Mouse (Mus musculus) granulocyte monocyte progenitor cell, adult 5-6 weeks (primary cell): ENCODE measurements at regions not wholly inside any gene's neighbourhood (a gene's known extent, or its start where the extent isn't known, plus 50 kb on each side); places are given as distances from the start of the nearest gene placed in this dataset.

ENCODE experiments used
- ATAC-seq: replicated peaks from 2 replicates; pipeline ENCODE4 v1.8.0; 2016; ENCODE audit warnings: mild to moderate bottlenecking, moderate TSS enrichment, inconsistent platforms; ENCODE audit not compliant: poor library complexity, severe bottlenecking

GRCm38 (mm10) chr11:71498299-71498698 is 251.4 kb upstream of the Wscd1 start:
- ATAC-seq, result no peak

DNA sequence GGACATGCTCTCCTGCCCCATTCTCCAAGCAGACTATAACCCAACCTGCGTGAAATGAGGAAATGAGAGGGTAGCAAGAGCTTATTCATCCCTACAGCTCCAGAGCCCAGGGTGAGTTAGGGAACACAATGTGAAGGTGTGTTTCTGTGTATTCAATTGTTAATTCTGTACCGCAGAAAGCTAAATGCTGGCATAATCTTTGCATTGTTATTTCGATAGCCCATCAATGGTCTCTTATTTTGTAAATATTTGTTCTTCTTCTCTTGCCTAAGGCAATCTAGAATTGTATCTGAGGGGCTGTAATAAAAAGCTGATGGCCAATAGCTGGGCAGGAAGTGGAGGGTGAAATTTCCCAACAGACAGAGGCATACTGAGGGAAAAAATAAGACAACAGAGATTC is 247.6 kb upstream of the Wscd1 start:
- ATAC-seq, result no peak

DNA sequence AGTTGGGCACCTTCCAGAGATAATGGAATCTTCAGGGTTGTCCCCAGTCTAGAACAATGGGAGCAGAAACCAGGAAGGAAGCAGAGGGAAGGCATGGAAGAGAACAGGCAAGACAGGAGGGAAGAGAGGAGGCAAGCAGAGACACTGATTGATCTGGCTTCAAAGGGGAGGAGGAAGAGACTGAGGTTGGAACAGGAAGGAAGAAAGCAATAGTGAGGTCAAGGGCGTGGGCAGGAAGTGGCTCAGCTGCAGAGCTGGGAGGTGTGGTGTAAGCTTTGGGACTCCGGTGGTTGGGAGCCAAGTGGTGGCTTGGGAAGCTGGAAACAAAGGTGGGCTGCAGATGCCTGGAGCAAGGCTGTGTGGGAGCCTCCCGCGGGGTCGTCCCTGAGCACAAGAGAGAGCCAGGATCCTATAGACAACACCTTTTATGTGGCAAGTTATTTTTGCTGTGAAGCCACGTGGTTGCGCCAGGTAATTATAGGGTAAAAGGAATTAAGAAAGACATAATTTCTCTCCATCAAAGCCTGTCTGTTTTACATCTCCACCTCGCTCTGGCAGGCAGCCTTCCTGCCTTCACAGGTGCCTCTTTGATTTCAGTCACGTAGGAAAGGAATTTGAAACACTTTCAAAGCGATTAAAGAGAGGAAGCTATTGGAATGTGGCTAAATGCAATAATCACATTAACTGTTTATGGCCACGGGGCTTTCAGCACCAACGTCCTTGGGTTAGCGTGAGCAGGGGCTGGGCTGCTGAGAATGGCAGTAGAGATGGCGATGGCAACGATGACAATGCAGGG is 237.3 kb upstream of the Wscd1 start:
- no peak for ATAC-seq

DNA sequence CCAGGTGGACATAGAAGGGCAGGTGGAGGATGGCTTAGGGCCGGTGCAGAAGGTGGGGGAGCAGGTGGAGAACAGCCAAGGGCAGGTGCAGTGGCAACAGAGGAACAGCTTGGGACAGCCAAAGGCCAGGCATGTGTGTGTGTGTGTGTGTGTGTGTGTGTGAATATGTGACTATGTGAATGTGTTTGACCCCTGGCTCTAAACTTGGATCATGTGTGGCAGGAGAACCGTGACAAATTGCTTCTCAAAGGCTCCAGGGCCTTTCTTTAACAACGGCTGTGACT is 236.7 kb upstream of the Wscd1 start:
- no peak for ATAC-seq

GRCm38 (mm10) chr11:71515264-71515663 is 234.5 kb upstream of the Wscd1 start:
- ATAC-seq, result no peak

GRCm38 (mm10) chr11:71517377-71517776 is 232.3 kb upstream of the Wscd1 start:
- no peak for ATAC-seq

DNA sequence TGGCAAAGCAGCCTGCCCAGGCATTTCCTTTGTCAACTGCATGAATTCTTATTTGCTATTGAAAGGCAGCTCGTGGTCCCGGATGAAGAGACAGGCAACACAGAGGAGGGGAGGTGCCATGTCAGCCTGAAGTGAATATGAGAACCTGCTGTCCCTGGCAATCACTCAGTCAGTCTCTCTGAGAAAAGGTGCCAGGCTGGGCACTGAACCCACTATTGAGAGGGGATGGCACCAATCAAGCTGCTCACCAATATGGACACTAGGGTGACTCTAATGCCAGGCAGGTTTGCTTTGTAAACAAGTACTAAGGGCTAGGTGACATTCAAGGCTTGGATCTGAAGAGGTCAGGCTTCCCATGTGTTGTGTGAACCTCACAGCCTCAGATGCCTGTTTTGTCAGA is 222.0 kb upstream of the Wscd1 start:
- no peak for ATAC-seq

- no peak for ATAC-seq
Observed at GRCm38 (mm10) chr11:71528588-71528987, 221.1 kb upstream of the Wscd1 start.

DNA sequence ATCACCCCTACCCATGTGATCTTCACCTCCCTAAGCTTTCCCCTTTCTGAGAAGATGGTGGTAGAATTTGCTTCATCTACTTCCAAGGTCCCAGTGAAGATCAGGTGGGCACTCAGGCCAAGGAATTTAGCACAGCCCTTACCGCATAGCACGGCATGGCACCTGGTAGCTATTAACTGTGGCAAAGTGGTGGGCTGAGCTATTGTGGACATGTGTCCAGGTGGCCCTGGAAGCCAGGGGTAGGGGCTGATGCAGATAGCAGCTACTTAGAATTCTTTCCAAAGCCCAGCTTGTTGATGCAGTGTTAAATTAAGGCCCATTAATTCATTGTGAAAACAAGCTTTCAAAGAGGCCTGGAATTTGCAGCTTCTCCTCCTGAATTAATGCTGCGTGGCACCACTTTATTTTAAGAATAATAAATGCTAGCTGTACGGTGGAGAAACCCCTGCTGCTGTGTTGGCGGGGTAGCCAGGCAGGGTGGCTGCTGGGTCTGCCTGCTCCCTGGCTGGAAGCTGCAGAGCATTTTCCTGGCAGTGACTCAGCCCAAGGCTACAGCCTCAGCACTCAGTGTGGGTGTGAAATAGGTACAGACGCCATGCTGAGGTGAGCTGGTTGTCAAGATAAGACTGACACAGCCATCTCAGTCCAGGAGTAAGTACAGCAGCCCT is 208.4 kb upstream of the Wscd1 start:
- ATAC-seq, result no peak

DNA sequence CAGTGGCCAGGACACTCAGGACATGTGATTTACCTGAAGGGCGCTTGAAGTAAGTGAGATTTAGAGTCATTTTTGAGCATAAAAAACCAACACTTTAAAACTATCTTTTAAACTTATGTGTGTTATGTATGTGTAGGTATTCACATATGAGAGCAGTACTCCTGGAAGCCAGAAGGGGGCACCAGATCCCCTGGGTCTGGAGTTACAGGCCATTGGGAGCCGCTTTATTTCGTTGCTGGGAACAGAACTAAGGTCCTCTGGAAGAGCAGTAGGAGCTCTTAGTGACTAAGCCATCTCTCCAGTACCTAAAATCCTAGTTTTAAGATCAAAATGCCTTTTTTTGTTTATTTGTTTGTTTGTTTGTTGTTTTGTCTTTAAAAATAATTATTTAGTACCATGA is 192.3 kb upstream of the Wscd1 start:
- ATAC-seq, result no peak

DNA sequence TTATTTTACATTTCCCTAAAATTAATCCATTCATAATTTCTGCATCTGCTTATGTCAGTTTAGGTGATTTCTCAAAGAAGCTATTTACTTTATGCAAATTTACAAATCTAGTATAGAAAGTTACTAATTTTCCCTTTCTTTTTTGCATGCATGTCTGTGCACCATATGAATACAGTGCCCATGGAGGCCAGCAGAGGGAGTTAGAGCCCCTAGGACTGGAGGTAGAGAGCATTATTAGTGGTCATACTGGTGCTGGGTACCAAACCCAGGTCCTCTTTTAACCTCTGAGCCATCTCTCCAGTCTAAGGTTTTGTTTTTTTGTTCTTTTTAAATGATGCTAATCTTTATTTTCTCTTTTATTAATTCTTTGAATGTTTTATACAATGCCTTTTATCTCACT is 184.9 kb upstream of the Wscd1 start:
- no peak for ATAC-seq

DNA sequence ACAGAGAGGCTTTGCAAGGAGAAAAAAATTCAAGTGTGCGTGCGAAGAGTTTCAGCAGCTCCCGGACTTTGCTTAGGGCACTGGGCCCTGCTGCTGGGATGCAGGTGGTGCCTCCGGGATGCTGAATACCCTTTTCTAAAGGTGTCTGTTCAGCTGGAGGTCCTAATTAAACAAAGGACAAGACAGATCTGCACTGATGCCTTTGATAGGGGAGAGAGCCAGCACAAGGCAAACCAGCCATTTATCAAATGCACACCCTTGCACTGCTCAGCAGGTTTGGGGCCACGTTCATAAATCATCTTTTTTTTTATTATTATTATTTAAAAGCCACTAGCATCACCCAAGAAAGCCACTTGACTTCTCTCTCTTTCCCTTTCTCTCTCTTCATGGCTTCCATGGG is 172.9 kb upstream of the Wscd1 start:
- no peak for ATAC-seq

- ATAC-seq, result no peak
Observed at GRCm38 (mm10) chr11:71581775-71582174, 167.9 kb upstream of the Wscd1 start.

- no peak for ATAC-seq
Observed at GRCm38 (mm10) chr11:71591014-71591413, 158.7 kb upstream of the Wscd1 start.

- ATAC-seq, result no peak
Observed at GRCm38 (mm10) chr11:71594250-71594847, 155.4 kb upstream of the Wscd1 start.

DNA sequence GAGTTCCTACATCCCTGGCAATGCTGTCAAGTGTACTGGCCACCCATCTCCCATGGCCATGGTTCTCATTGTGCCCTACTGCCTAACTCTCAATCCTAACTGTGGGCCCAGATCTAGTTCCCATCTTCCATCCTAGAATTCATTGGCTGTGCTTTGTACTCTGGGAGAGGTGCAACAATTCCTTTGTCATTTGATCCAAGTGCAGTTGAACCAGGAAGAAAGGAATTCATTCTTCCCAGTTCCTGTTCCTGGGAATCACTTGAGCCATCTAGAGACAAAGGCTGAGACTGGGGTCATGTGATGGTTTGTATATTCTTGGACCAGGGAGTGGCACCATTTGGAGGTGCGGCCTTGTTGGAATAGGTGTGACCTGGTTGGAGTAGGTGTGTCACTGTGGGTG is 152.0 kb upstream of the Wscd1 start:
- ATAC-seq, result no peak

DNA sequence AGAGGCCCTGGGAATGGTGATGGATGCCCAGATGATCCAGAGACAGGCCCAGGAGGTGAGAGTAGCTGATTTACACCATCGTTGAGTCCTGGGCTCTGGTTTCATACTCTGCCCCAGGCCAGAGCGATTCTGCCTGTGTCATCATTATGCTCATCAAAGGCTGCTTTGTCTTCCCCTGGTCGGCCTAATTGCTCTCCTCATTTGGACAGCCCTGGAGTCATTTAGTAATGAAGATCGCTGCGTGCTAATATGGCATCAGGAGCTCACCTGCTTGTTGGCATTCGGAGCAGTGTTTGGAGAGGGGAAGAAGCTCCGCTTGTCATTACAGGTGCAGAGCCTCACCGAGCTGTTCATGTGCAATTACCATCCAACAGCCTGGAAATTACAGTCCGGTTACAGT is 138.9 kb upstream of the Wscd1 start:
- no peak for ATAC-seq

DNA sequence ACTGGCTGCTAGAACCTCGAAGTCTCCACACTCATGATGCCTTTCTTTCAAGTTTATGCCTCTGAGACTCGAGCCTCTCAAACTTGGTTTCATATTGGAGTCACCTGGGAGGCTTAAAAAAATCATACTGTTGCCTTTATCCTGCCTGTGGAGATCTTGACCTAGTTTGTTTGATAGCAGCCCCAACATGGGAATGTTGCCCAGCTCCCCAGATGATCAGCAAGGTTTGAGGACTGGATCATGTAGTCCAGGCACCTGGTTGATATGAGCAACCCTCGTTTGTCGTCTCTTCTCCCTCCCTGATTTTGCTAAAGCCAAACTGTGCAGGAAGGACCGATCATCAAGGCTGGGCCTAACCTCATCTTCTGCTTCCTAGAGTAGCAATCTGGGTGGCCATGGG is 134.2 kb upstream of the Wscd1 start:
- ATAC-seq, result no peak

GRCm38 (mm10) chr11:71625501-71626191 is 124.1 kb upstream of the Wscd1 start:
- no peak for ATAC-seq

DNA sequence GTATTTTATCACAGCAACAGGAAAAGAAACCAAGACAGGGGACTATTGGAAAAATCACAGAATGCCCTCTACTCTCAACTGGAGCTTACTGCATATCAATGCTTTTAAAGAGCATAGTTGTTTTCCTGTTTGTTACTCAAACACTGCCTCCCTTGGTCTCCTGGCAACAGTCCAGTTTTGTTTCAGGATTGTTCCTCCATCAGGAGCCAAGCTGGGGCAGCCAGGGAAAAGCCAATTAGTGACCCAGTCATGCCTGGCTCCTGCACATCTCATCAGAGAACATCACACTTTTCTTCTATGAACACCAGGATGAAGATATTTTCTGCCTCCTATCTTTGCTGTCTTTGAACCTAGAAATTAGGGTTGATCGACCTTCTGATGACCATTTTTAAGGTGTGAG is 113.6 kb upstream of the Wscd1 start:
- ATAC-seq, result no peak

DNA sequence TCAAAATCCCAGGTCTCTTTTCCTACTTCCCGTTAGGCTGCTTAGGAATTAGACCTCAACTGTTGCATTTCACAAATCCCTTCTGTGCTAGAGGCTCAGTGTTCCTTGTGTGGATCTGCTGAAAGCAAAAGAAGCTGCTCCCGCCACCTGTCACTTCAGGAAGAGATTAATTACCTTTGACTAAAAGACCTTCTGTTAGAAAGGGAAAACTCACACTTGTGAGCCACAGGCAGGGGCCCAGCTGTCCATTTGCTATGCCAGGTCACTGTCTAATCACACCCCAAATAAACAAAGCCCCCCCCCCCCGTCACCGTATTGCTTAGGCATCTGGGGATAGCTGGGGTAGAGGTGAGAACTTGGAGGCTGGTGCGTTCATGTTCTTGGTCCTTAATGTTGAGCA is 112.9 kb upstream of the Wscd1 start:
- no peak for ATAC-seq
